Mouse (Mus musculus) forebrain, embryonic 13.5 days (tissue): ENCODE data around the gene Trpc4ap. TPM values are rescaled to one million over a fixed set of nuclear protein-coding genes. Genes with fewer than 3 reads are reported as not detected.
"Not testable (repeated sequence)": the region's sequence is repeated elsewhere in the genome, so short reads cannot be mapped to it uniquely, and the experiment has no call there.

ENCODE experiments used
- ATAC-seq: fragments of 200-750 bp; cut with Nextera tagmentation; 2 replicates; pipeline ENCODE4 v1.8.0; 2017
- H3K27ac ChIP-seq: fragments of 300-500 bp; sonication (generic); 2 replicates; pipeline ENCODE4 v1.5.1; 2015; ENCODE audit warnings: inconsistent platforms, mild to moderate bottlenecking, moderate library complexity
- H3K27me3 ChIP-seq: fragments of 300-500 bp; sonication (generic); 2 replicates; pipeline ENCODE4 v1.6.1; 2015; ENCODE audit warnings: mild to moderate bottlenecking, inconsistent platforms
- H3K36me3 ChIP-seq: fragments of 300-500 bp; sonication (generic); 2 replicates; pipeline ENCODE4 v1.6.1; 2015; ENCODE audit warnings: mild to moderate bottlenecking, inconsistent platforms; ENCODE audit not compliant: poor library complexity, severe bottlenecking
- H3K4me1 ChIP-seq: fragments of 300-500 bp; sonication (generic); 2 replicates; pipeline ENCODE4 v1.6.1; 2015; ENCODE audit warnings: inconsistent platforms
- H3K4me2 ChIP-seq: fragments of 300-500 bp; sonication (generic); 2 replicates; pipeline ENCODE4 v1.6.1; 2015; ENCODE audit warnings: inconsistent platforms, mild to moderate bottlenecking, moderate library complexity
- H3K4me3 ChIP-seq: fragments of 300-500 bp; sonication (generic); 2 replicates; pipeline ENCODE4 v1.5.1; 2015; ENCODE audit warnings: mild to moderate bottlenecking, inconsistent platforms
- H3K9ac ChIP-seq: fragments of 300-500 bp; sonication (generic); 2 replicates; pipeline ENCODE4 v1.6.1; 2015; ENCODE audit warnings: mild to moderate bottlenecking, inconsistent platforms
- H3K9me3 ChIP-seq: fragments of 300-500 bp; sonication (generic); replicated peaks from 2 replicates; pipeline ENCODE4 v1.6.1; 2016; ENCODE audit warnings: inconsistent platforms
- WGBS: fragments of 180-500 bp; shearing (Covaris S2); methylation state at CpG from one replicate; pipeline ENCODE4 v1.1.7; 2015; 5-methylcytosine and 5-hydroxymethylcytosine counted together
- polyA plus RNA-seq: library from polyadenylated mRNA; unstranded; fragments of >200 nt; fragmentation: Nextera tagmentation; extraction: Ambion mirVana; gene quantifications from 2 replicates; pipeline ENCODE4 v1.2.1, GENCODE M21; 2015

The Trpc4ap gene
- polyA plus RNA-seq, 1 experiment from 2014 or later = 142 TPM

DNA sequence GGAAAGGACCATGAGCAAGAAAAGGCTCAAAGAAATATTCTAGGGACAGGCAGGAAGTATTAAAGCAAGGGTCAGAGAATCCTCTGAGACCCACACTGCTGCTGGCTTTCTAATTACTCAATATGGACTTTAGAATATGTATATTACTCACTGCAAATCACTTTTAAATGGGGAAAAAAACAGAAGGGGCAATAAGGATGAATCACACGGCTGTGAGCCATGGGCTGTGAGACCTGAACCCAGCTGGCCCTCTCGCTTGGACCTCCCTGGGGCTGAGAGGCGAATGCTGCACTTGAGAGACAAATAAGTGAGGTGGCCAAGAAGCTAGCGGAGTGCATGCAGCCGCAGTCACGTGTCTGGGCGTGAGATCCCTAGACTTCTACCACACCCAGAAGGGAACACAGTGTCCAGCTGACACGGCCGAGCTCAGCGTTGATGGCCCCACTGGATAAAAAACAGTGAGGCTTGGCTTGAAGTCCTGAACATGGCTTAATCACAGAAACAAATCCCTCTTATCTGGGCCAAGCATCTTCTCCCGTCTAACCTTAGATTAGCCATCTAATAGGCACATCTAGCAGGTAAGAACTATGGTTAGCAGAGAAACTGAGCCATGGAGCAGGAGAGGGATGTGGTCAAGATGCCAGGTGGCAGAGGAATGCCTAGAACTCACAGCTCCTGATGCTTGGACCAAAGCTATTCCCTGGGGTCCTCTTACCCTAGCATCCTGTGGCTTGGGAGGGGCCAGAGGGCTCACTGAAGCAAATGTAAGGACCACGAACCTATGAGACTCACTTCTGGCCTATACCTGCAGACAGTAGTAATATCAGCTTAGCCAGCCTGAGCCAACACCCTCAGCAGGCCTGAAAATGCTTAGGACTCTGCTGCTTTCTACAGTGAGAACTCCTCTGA is 25.2 kb upstream of the Trpc4ap start:
- Histone ChIP-seq H3K4me2 (no peak overlapping the region), H3K36me3 (peaks cover 79% of the 10 kb centered on the region), H3K9ac (no peak overlapping the region), H3K27me3 (no peaks in the 10 kb centered on the region), H3K4me3 (no peak overlapping the region), H3K4me1 (no peaks in the 10 kb centered on the region), H3K9me3 (no peaks in the 10 kb centered on the region), H3K27ac (no peak overlapping the region)
- 86% methylated on average over 12 of the region's 12 CpGs for WGBS
- no peak for ATAC-seq

DNA sequence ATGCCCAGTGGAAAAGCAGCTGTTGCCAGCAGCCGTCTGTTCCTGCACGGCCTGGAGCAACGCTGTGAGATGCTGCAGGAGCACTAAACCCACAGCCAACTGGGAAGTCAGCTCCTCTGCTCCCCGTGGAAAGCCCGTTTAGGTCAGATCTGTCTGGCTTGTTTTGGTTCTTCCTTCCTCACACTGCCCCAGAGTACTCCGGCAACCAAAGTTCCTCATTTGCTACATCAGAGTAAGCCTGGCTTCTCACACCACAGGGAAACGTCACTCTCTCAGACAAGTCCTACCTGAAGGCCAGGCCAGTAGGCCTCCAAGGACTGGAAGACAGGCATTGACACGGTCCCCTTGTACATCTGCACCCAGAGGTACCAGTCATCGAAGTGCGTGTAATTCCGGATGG is 18.4 kb upstream of the Trpc4ap start:
- Histone ChIP-seq H3K9ac (no peak overlapping the region), H3K27me3 (no peaks in the 10 kb centered on the region), H3K4me2 (no peak overlapping the region), H3K4me1 (peaks cover 5% of the 10 kb centered on the region; the same call in 1 of the 2 replicates), H3K27ac (no peak overlapping the region), H3K36me3 (peaks cover 85% of the 10 kb centered on the region), H3K4me3 (no peak overlapping the region), H3K9me3 (no peaks in the 10 kb centered on the region)
- no peak for ATAC-seq
- WGBS = 90% methylated on average over 11 of the region's 11 CpGs

DNA sequence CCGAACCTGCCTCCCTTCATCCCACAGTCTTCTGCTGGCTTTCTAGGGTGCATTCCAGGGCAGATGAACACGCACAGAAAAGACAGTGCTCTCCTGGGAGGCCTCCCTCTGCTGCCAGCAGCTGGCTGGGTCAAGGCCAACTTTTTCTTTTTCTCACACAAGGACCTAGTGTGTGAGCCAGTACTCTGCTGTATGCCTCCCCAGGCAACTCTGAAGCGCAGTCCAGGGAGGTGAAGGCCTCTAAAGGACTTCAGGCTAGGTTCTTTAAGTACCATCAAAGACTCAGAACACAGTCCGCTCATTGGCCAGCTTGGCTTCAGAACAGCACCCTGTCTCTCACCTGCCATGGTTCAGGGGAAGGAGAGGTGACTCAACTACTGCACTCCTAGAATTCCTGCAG is 15.1 kb upstream of the Trpc4ap start:
- Histone ChIP-seq H3K4me2 (no peak overlapping the region), H3K9me3 (no peaks in the 10 kb centered on the region), H3K9ac (no peak overlapping the region), H3K4me1 (peaks cover 5% of the 10 kb centered on the region; the same call in 1 of the 2 replicates), H3K27me3 (no peaks in the 10 kb centered on the region), H3K27ac (no peak overlapping the region), H3K36me3 (peaks cover 68% of the 10 kb centered on the region), H3K4me3 (no peak overlapping the region)
- 72% methylated on average over 4 of the region's 4 CpGs for WGBS
- ATAC-seq = no peak

DNA sequence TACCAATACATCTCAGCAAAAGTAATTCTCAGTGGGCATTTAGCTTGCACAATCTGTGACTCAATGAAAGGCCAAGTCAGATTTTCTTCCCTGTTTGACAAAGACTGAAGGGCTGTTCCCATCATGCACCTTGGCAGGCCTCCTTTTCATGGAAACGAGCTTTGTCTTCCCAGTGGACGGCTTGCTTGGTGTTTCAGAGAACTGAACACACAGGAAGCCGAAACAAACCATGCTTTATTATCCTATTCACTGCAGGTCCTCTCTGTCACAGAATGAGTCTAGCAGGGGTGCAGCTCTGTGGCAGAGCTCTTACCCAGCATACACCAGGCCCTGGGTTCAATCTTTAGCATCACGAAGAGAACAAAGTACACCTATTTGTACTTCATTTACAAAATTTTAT is 11.4 kb upstream of the Trpc4ap start:
- 6% methylated on average over 4 of the region's 4 CpGs for WGBS
- no peak for ATAC-seq
- Histone ChIP-seq H3K4me2 (no peak overlapping the region), H3K4me3 (no peak overlapping the region), H3K4me1 (peaks cover 5% of the 10 kb centered on the region; the same call in 1 of the 2 replicates), H3K27ac (0 out of 2 replicates have a peak overlapping the region, but pooled peaks have one; percentile 44), H3K9me3 (no peaks in the 10 kb centered on the region), H3K36me3 (peaks cover 54% of the 10 kb centered on the region), H3K27me3 (no peaks in the 10 kb centered on the region), H3K9ac (no peak overlapping the region)

DNA sequence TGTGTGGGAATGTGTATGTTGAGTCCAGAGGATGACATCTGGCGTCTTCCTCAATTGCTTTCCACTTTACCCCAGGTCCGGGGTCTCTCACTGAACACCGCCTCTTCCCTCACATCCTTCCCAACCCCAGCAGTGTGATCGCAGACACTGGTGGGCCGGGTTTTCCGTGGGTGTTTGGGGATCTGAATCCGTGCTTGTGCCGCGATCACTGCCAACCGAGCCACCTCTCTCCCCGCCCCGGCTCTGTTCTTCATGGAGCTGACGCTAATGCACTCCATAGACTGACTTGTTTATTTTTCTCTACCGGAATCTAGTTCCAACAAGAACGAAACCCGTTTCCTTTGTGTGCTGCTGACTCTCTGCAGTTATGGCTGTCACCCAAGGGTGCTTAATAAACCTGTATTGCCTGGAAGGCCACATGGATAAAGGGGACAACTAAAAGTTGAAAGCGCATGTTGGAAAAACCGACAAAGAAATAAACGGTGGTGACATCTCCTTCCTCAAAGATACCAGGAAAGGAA is 9.3 kb upstream of the Trpc4ap start:
- no peaks in the 10 kb centered on the region for H3K27me3 ChIP-seq
- no peak overlapping the region for H3K4me3 ChIP-seq
- H3K27ac ChIP-seq = no peak overlapping the region
- WGBS = 92% methylated on average over 19 of the region's 19 CpGs
- H3K4me1 ChIP-seq = no peaks in the 10 kb centered on the region
- H3K9ac ChIP-seq = no peak overlapping the region
- no peaks in the 10 kb centered on the region for H3K9me3 ChIP-seq
- H3K4me2 ChIP-seq = no peak overlapping the region
- H3K36me3 ChIP-seq = peaks cover 37% of the 10 kb centered on the region
- ATAC-seq = no peak

DNA sequence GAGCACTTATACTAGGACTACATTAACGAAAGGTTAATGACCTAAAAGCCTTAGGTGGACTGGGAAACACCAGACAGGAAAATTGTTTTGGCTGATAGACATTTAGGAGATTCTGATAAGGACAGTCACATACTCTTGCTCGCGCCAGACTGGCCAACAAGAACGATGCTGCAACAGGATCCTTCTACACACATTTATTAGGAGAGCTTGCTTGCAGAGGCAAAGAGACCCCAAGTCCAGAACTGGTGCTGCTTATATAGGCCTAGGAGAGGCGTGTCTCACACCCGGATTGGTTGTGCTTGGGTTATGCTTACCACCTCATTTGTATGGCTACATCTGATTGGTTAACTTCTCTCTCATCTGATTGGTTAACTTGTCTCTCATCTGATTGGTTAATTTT is 6.3 kb upstream of the Trpc4ap start:
- WGBS = 94% methylated on average over 6 of the region's 6 CpGs
- not testable (repeated sequence) for H3K4me3 ChIP-seq, ATAC-seq, H3K9ac ChIP-seq, H3K4me1 ChIP-seq, H3K9me3 ChIP-seq, H3K27ac ChIP-seq, H3K4me2 ChIP-seq, H3K27me3 ChIP-seq
- H3K36me3 ChIP-seq = peaks cover 21% of the 10 kb centered on the region

DNA sequence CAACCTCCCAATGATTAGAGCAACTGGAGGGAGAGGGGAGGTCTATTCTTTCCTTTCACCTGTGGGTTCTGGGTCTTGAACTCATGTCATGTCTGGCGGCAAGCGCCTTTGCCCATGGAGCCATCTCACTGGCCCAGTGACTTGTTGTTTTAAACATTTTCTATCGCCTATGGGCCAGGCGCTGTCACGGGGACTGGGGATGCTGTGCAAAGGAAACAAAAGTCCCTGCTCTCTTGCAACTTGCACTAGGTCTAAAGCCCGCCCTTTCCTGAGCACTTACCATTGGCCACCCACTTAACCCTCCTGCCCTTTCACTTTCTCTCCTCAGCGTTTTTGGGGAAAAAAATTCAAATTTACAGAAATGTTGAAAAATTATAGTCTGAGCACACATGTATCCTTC is 4.7 kb upstream of the Trpc4ap start:
- Histone ChIP-seq H3K27me3 (no peaks in the 10 kb centered on the region), H3K9ac (no peak overlapping the region)
- no peak for ATAC-seq

DNA sequence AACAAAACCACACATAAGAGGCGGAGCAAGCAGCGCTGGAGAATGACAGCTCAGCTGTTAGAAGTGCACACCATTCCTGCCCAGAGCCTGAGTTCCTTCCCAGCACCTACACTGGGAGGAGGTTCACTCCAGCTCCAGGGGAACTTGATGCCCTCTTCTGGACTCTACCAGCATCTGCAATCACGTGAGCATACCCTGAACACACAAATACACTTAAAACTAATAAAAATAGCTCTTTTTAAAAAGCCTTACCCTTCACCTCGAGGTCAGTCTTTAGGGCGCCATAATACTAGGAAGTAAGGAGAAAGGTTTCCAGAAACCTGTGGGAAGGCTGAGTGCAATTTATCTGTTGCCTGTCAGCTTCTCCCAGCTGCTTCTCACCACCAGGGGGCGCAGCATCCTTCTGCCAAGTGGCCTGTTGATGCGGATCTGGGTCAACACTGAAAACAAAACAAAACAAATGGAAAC is 3.9 kb upstream of the Trpc4ap start:
- H3K4me2 ChIP-seq = no peak overlapping the region
- WGBS = 12% methylated on average over 7 of the region's 7 CpGs

More for the DNA sequence above, 4.7 kb upstream of the Trpc4ap start:
- Histone ChIP-seq H3K4me2 (no peak overlapping the region), H3K4me3 (no peak overlapping the region), H3K36me3 (peaks cover 12% of the 10 kb centered on the region), H3K27ac (no peak overlapping the region; the same call in 1 of the 2 replicates), H3K4me1 (no peaks in the 10 kb centered on the region), H3K9me3 (no peaks in the 10 kb centered on the region)
- 82% methylated on average over 7 of the region's 7 CpGs for WGBS

DNA sequence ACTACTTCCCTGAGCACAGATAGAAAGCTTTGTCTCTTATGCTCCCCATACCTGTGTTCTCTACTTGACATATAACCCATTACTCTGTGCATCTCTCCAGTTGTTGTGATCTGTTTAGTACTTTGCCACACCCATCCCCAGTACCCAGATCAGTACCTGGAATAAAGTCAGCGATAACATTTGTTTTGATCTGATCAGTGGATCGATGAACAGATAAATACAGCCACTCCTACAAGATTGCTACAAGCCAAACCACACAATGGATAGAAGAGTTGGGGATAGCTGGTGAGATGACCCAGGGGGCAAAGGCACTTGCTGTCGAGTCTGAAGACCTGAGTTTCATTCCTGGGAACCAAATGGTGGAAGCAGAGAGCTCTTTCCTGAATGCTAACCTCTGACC is 3.1 kb upstream of the Trpc4ap start:
- Histone ChIP-seq H3K27ac (no peak overlapping the region), H3K4me3 (no peak overlapping the region), H3K4me2 (no peak overlapping the region), H3K9ac (no peak overlapping the region), H3K9me3 (no peaks in the 10 kb centered on the region), H3K27me3 (no peaks in the 10 kb centered on the region), H3K4me1 (peaks cover 11% of the 10 kb centered on the region), H3K36me3 (no peaks in the 10 kb centered on the region)
- ATAC-seq = no peak
- WGBS = 85% methylated on average over 3 of the region's 3 CpGs

More for the DNA sequence above, 3.9 kb upstream of the Trpc4ap start:
- Histone ChIP-seq H3K36me3 (peaks cover 4% of the 10 kb centered on the region; the same call in 1 of the 2 replicates), H3K27me3 (no peaks in the 10 kb centered on the region), H3K27ac (no peak overlapping the region), H3K4me1 (peaks cover 3% of the 10 kb centered on the region), H3K4me3 (no peak overlapping the region), H3K9ac (no peak overlapping the region), H3K9me3 (no peaks in the 10 kb centered on the region)
- no peak for ATAC-seq

DNA sequence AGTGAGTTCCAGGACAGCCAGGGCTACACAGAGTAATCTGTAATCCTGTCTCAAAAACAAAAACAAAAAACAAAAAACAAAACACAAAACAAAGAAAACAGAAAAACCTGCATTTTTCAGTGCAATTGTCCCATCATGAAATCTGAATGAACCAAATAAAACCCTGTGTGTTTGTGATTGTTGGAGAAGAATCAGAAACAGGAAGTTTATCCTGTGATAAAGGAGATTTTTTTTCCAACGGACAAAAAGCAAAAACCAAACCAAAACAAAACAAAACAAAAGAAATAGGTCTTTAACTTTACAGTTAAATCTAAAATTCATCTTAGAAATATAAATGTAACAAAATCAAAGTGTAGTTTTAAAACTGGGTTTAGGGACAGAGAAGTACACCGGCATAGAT is 2.4 kb upstream of the Trpc4ap start:
- H3K9me3 ChIP-seq = no peaks in the 10 kb centered on the region
- H3K4me1 ChIP-seq = peaks cover 17% of the 10 kb centered on the region
- no peak overlapping the region for H3K27ac ChIP-seq
- WGBS = 77% methylated on average over 2 of the region's 2 CpGs
- no peak for ATAC-seq
- no peak overlapping the region for H3K9ac ChIP-seq
- H3K27me3 ChIP-seq = no peaks in the 10 kb centered on the region
- H3K4me3 ChIP-seq = no peak overlapping the region
- no peak overlapping the region for H3K4me2 ChIP-seq
- H3K36me3 ChIP-seq = no peaks in the 10 kb centered on the region

DNA sequence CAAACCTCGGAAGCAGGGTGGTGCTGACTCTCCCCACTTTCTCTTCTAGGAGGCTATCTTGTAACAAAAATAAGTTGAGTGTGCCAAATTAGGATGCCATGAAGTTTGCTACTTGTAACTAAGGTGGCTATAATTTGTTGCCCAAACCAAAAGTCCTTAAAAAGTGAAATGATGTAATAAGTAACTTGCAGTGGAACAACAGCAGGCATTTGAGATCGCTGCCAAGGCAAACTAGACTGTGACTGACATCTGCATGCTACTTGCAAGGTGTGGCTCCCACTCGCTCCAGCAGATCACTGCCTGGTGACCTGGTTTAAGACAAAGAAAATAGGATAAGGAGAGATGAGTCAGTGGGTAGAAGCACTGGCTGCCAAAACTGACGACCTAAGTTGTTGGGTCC is 952 bp upstream of the Trpc4ap start:
- peaks cover 24% of the 10 kb centered on the region for H3K4me1 ChIP-seq
- no peak overlapping the region for H3K4me2 ChIP-seq
- no peaks in the 10 kb centered on the region for H3K27me3 ChIP-seq
- H3K4me3 ChIP-seq = no peak overlapping the region
- no peak overlapping the region for H3K27ac ChIP-seq
- H3K9me3 ChIP-seq = no peaks in the 10 kb centered on the region
- H3K9ac ChIP-seq = no peak overlapping the region
- 81% methylated on average over 4 of the region's 4 CpGs for WGBS
- no peak for ATAC-seq
- H3K36me3 ChIP-seq = no peaks in the 10 kb centered on the region

DNA sequence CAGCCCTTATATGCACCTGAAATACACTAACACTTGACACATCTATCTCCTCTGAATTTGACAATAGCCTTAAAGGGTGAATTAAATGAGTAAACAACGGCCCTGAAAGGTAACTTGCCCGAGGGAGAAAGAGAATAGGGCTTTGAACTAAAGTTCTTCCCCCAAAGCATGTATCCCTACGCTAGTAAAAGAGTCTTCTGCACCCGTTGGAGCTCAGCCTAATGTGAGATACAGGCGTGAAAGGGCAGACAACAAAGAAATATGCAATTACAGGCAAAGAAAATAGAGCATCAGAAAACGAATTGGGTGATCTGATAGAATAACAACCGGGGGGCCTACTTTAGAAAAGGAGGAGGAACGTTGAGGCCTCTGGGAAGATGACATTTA is 855 bp downstream of the Trpc4ap start:
- Histone ChIP-seq H3K4me1 (peaks cover 24% of the 10 kb centered on the region), H3K9ac (peak overlapping the region; percentile 96), H3K27ac (peak overlapping the region; percentile 88), H3K9me3 (no peaks in the 10 kb centered on the region), H3K4me3 (peak overlapping the region; percentile 96), H3K27me3 (no peaks in the 10 kb centered on the region), H3K4me2 (peak overlapping the region; percentile 85), H3K36me3 (0 out of 2 replicates have a peak, but pooled peaks cover 4% of the 10 kb centered on the region)
- WGBS = 3% methylated on average over 8 of the region's 8 CpGs
- no peak for ATAC-seq
